Mouse (Mus musculus) hindbrain, embryonic 14.5 days (tissue): ENCODE data around the gene Add1. TPM values are rescaled to one million over a fixed set of nuclear protein-coding genes. Genes with fewer than 3 reads are reported as not detected.

Experiments used
- ATAC-seq: fragments of 200-750 bp; cut with Nextera tagmentation; 2 replicates; pipeline ENCODE4 v1.8.0; 2017; ENCODE audit warnings: moderate number of reproducible peaks, mild to moderate bottlenecking, moderate TSS enrichment, moderate library complexity; ENCODE audit not compliant: low FRiP score
- DNase-seq: peaks from one replicate; pipeline ENCODE4 v3.0.0-alpha.2; 2015; ENCODE audit warnings: low spot score
- H3K27ac ChIP-seq: fragments of 300-500 bp; sonication (generic); 2 replicates; pipeline ENCODE4 v1.5.1; 2014; ENCODE audit warnings: mild to moderate bottlenecking, moderate library complexity
- H3K27me3 ChIP-seq: fragments of 300-500 bp; sonication (generic); 2 replicates; pipeline ENCODE4 v1.6.1; 2014; ENCODE audit warnings: mild to moderate bottlenecking, low read length, mixed read lengths; ENCODE audit not compliant: control insufficient read depth, insufficient read depth
- H3K36me3 ChIP-seq: fragments of 300-500 bp; sonication (generic); replicated peaks from 2 replicates; pipeline ENCODE4 v1.6.1; 2014; ENCODE audit not compliant: control insufficient read depth, insufficient read depth
- H3K4me1 ChIP-seq: fragments of 300-500 bp; sonication (generic); replicated peaks from 2 replicates; pipeline ENCODE4 v1.6.1; 2014; ENCODE audit warnings: antibody characterized with exemption, low read length, mixed read lengths; ENCODE audit not compliant: control insufficient read depth, insufficient read depth
- H3K4me2 ChIP-seq: fragments of 300-500 bp; sonication (generic); replicated peaks from 2 replicates; pipeline ENCODE4 v1.6.1; 2014; ENCODE audit warnings: mild to moderate bottlenecking, moderate library complexity
- H3K4me3 ChIP-seq: fragments of 300-500 bp; sonication (generic); replicated peaks from 2 replicates; pipeline ENCODE4 v1.5.1; 2014; ENCODE audit warnings: mild to moderate bottlenecking, low read length
- H3K9ac ChIP-seq: fragments of 300-500 bp; sonication (generic); 2 replicates; pipeline ENCODE4 v1.6.1; 2014
- H3K9me3 ChIP-seq: fragments of 300-500 bp; sonication (generic); 2 replicates; pipeline ENCODE4 v1.6.1; 2016; ENCODE audit warnings: low read length; ENCODE audit not compliant: control insufficient read depth
- WGBS: fragments of 180-500 bp; shearing (Covaris S2); extraction: QIAGEN DNeasy Blood & Tissue Kit; methylation state at CpG from one replicate; pipeline ENCODE4 v1.1.7; 2014; 5-methylcytosine and 5-hydroxymethylcytosine counted together
- polyA plus RNA-seq: library from polyadenylated mRNA; unstranded; fragments of >200 nt; fragmentation: Nextera tagmentation; extraction: Ambion mirVana; gene quantifications from 2 replicates; pipeline ENCODE4 v1.2.1, GENCODE M21; 2014

The Add1 gene
- polyA plus RNA-seq, 1 experiment from 2014 or later = 225 TPM

DNA sequence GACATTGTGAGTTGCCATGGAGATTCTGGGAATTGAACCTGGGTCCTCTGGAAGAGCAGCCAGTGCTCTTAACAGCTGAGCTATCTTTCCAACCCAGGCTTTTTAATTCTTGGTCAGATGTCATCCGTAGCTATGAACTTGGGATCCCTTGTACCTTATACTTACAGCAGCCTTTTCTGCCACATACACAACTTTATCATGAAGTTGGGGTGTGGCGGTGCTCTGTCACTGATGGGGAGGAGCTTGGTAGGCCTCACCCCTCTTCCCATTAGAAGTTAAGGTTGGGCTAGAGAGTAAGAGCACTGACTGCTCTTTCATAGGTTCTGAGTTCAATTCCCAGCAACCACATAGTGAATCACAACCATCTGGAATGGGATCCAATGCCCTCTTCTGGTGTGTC is 59.5 kb downstream of the Add1 start:
- no peak overlapping the region for H3K4me3 ChIP-seq
- DNase-seq (no peak), ATAC-seq (no peak)
- no peak overlapping the region for H3K4me2 ChIP-seq
- no peak overlapping the region for H3K27ac ChIP-seq
- H3K9ac ChIP-seq = no peak overlapping the region
- no peaks in the 10 kb centered on the region for H3K9me3 ChIP-seq
- peaks cover 78% of the 10 kb centered on the region for H3K36me3 ChIP-seq
- peaks cover 14% of the 10 kb centered on the region for H3K4me1 ChIP-seq
- no peaks in the 10 kb centered on the region for H3K27me3 ChIP-seq
- WGBS = 93% methylated on average over 2 of the region's 2 CpGs

DNA sequence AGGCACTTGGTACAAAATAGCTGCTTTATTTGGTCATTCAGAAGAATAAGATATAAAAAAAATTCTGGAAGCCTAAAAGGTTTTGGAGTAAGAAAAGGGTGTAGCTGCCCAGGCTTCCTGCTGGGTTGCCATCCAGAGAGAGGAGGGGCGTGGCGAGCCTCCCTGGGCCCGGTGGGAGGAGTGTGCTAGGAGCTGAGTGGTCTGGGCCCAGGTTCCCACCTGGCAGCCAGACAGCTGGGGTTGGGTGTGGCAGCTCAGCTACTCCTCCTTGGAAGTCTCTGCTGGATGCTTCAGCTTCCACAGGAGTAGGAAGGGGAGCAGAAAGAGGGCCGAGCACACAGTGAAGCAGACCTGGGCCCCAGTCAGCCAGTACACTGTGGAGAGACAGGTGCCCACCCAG is 60.2 kb downstream of the Add1 start:
- no peaks in the 10 kb centered on the region for H3K9me3 ChIP-seq
- H3K4me2 ChIP-seq = no peak overlapping the region
- no peak overlapping the region for H3K27ac ChIP-seq
- no peak for ATAC-seq
- no peak overlapping the region for H3K9ac ChIP-seq
- DNase-seq = no peak
- H3K4me1 ChIP-seq = peaks cover 14% of the 10 kb centered on the region
- peaks cover 78% of the 10 kb centered on the region for H3K36me3 ChIP-seq
- H3K27me3 ChIP-seq = no peaks in the 10 kb centered on the region
- 75% methylated on average over 4 of the region's 4 CpGs for WGBS
- H3K4me3 ChIP-seq = no peak overlapping the region

DNA sequence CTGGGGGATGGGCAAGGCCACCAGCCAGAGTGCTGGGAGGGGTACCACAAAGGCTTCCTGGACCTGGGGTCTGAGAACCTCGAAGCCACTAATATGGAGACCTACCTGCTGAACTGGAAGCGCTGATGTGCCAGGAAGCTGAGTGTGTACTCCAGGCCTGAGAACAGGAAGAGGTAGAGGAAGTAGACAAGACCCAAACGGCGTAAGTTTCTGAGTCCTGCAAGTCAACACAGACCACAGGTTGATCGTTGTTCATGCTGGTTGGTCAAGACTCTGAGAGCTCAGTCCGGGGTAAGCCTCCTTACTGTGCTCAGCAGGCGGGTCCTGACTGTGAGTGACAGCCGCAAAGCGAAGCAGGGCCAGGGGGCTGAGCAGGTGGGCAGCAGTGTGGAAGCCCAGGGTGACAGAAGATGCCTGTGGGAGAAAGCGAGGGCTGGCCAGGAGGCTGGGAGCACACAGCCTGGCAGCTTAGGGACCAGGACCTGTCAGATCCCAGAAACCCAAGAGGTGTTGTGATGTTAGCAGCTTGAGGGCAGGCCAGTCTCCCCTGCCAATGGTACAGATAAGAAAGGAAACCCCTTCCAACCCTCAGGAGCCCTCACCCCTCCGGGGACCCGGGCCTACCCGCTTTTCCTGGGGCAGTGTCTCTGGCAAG is 61.4 kb downstream of the Add1 start:
- Histone ChIP-seq H3K36me3 (peaks cover 77% of the 10 kb centered on the region), H3K4me2 (no peak overlapping the region), H3K27me3 (no peaks in the 10 kb centered on the region), H3K9me3 (no peaks in the 10 kb centered on the region), H3K4me3 (no peak overlapping the region), H3K9ac (no peak overlapping the region), H3K27ac (no peak overlapping the region), H3K4me1 (peaks cover 14% of the 10 kb centered on the region)
- DNase-seq = no peak
- WGBS = 92% methylated on average over 13 of the region's 13 CpGs
- no peak for ATAC-seq

DNA sequence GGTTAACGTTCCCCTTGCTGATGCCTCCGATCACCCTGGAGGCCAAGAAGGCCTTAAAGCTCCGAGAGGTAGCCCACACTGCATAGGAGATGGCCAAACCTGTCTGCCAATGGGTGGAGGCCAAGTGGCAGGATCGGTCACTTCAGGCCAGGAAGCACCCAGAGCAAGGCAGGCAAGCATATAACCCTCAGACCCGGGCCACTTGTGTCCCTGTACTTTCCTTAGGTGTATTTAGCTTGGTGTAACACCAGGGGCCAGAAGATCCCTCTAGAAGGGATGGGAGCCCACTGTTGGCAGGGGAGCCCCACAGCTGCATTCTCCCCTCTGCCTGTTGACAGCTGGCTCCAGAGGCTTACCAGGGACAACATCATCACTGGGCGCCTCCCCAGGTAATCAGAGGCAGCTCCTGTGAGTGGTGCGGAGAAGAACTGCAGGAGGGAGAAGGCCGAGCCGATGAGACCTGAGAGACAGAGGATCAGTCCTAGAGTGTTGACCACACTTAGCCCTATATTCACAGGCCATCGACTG is 62.3 kb downstream of the Add1 start:
- Histone ChIP-seq H3K36me3 (peaks cover 77% of the 10 kb centered on the region), H3K4me2 (peak overlapping the region; percentile 82), H3K27ac (peak overlapping the region; percentile 89; the same call in 1 of the 2 replicates), H3K4me1 (peaks cover 14% of the 10 kb centered on the region), H3K9ac (peak overlapping the region; percentile 76), H3K9me3 (no peaks in the 10 kb centered on the region), H3K4me3 (peak overlapping the region; percentile 47), H3K27me3 (no peaks in the 10 kb centered on the region)
- 63% methylated on average over 10 of the region's 10 CpGs for WGBS
- no peak for ATAC-seq
- no peak for DNase-seq

DNA sequence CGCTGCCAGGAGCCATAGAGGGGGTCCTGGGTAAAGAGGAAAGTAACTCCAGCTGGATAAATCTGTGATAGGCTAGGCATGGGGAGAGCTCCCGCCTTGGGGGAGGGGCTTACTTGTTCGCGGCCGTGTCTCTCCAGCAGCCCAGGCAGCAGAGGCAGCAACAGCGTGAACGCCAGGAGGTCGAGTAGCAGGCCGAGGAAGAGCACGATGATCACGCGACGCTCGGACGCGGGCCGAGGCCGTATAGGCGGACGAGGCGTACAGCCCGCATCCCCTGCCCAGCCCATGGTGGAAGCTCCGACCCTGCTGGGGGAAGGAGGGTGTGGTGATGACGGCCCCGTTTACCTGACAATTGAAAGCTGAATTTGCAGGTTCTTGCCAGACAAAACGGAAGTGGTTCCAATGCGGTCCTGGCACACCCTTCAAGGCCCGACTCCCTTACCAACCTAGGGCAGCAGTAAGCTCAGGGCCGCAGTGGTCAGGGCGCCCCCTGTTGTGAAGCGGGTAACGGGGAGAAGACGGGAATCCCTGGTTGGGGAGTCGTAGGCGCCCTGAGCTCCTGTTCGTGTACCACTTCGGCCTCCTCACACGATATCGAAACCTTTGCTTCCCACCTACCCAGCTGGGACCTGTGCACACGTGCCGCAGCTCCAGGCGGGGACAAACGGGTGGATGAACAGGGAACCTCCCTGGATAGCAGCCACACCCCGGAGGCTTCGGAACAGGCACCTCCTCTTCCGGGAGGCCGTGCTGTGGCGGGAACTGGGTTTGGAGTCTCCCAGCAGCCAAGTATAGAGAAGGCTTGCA is 63.2 kb downstream of the Add1 start, which contains the start of gene Mfsd10:
Gene Mfsd10 (minus strand): TSS at position 732 of the 807 bp plus-strand sequence.
- no peaks in the 10 kb centered on the region for H3K9me3 ChIP-seq
- no peaks in the 10 kb centered on the region for H3K27me3 ChIP-seq
- peak within 1 kb of the TSS; percentile 76 for H3K9ac ChIP-seq
- peak within 1 kb of the TSS; percentile 82 for H3K4me2 ChIP-seq
- peaks cover 77% of the 10 kb centered on the region for H3K36me3 ChIP-seq
- peaks cover 14% of the 10 kb centered on the region for H3K4me1 ChIP-seq
- WGBS = under 1% methylated on average over 48 of the region's 48 CpGs
- peak; percentile 91 for ATAC-seq
- DNase-seq = peak; percentile 80
- H3K4me3 ChIP-seq = peak within 1 kb of the TSS; percentile 47
- peak within 1 kb of the TSS; percentile 89 for H3K27ac ChIP-seq

DNA sequence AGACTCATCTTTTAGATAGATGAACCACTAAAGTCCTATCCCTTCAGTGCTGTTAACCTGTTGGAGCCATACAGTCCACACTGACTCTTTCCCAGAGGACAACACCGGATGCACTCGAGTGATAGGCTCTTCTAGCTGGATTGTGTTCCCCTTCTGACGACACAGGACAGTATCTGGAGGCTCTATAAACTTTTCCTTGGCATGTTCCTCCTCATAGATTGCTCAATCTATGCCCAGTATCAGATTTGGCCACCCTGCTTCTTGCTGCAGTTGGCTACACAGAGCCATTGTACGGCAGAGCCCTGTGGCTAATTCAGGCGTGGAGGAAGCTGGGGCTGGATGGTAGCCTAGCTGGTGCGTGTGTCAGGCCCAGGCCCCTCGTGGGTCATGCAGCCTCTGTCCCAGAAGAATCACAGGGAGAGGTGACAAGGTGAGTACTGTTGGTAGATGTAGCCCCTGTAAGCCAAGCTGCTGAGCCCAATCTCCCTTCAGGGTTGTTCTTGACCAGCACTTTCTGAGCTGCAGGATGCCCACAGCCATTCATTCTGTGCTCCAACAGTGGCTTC is 64.2 kb downstream of the Add1 start:
- peaks cover 14% of the 10 kb centered on the region for H3K4me1 ChIP-seq
- DNase-seq = no peak
- no peak overlapping the region for H3K27ac ChIP-seq
- H3K9ac ChIP-seq = no peak overlapping the region
- WGBS = 83% methylated on average over 7 of the region's 7 CpGs
- H3K9me3 ChIP-seq = no peaks in the 10 kb centered on the region
- H3K4me3 ChIP-seq = 0 out of 2 replicates have a peak overlapping the region, but pooled peaks have one; percentile 47
- H3K36me3 ChIP-seq = peaks cover 72% of the 10 kb centered on the region
- no peak for ATAC-seq
- no peaks in the 10 kb centered on the region for H3K27me3 ChIP-seq
- H3K4me2 ChIP-seq = peak overlapping the region; percentile 82

DNA sequence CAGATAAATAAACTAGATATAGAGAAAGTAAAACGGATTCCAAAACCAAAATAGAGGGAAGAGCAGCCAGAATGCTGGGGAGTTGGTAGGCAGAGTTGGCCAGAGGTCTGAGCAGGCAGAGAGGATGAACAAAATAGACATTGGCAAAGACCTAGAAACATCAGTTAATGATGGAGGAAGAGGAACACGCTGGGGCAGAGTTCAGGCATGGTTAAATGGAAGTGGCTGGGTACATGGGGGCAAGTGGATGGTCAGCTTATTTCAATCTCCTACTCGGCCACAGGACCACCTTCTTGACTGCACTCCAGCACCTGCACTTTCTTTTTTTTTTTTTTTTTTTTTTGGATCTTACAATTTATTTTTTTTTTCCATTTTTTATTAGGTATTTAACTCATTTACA is 68.5 kb downstream of the Add1 start:
- no peak for DNase-seq

DNA sequence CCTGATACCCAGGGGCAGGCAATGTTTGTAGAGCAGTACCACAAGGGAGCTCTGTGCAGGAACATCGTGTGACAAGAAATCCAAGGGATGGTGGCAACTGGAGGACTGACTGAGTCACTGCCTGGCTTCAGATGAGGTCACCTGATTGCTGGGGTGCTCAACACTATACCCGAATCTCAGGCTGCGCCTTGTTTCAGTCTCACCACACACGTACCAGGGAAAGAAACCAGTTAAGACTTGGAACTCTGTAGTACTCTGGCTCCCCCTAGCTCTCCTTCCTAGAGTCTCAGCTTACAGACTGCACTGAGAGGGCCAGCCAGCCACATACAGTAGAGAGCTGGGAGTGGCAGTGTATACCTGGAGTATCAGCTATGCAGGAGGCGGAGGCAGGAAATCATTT is 69.5 kb downstream of the Add1 start:
- ATAC-seq = peak; percentile 71; the same call in 1 of the 2 replicates
- no peak overlapping the region for H3K4me3 ChIP-seq
- no peak overlapping the region for H3K27ac ChIP-seq
- H3K27me3 ChIP-seq = no peaks in the 10 kb centered on the region
- peaks cover 94% of the 10 kb centered on the region for H3K36me3 ChIP-seq
- H3K4me1 ChIP-seq = no peaks in the 10 kb centered on the region
- peak; percentile 64 for DNase-seq
- H3K9ac ChIP-seq = no peak overlapping the region
- no peak overlapping the region for H3K4me2 ChIP-seq
- WGBS = 77% methylated on average over 5 of the region's 5 CpGs
- no peaks in the 10 kb centered on the region for H3K9me3 ChIP-seq

More for the DNA sequence above, 68.5 kb downstream of the Add1 start:
- Histone ChIP-seq H3K27me3 (no peaks in the 10 kb centered on the region), H3K9ac (no peak overlapping the region), H3K4me2 (no peak overlapping the region), H3K36me3 (peaks cover 90% of the 10 kb centered on the region), H3K9me3 (no peaks in the 10 kb centered on the region), H3K27ac (no peak overlapping the region), H3K4me3 (no peak overlapping the region), H3K4me1 (peaks cover 5% of the 10 kb centered on the region)
- no peak for ATAC-seq
- 93% methylated on average over 3 of the region's 3 CpGs for WGBS

DNA sequence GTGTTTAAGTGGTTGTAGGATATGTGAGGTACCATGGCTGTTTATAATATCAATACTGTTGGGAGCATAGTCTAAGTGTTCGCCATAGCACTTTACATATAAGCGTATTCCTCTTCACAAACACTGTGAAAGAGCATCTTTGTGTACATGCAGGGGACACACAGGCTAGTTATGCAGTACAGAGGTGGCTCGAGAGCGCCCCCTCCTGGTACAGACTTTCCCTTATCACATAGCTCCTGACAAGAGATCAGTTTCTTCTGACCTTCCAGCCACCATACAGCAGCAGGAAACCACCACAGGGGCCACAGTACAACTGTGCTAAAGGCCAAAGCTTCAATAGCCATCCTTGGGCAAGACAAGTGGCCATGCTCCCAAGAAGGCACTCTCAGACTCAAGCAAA is 74.1 kb downstream of the Add1 start:
- no peak for ATAC-seq
- no peak overlapping the region for H3K4me2 ChIP-seq
- no peaks in the 10 kb centered on the region for H3K9me3 ChIP-seq
- no peaks in the 10 kb centered on the region for H3K27me3 ChIP-seq
- peak; percentile 76 for DNase-seq
- no peak overlapping the region for H3K9ac ChIP-seq
- no peak overlapping the region for H3K27ac ChIP-seq
- 51% methylated on average over 4 of the region's 4 CpGs for WGBS
- H3K4me1 ChIP-seq = no peaks in the 10 kb centered on the region
- H3K36me3 ChIP-seq = peaks cover 100% of the 10 kb centered on the region
- H3K4me3 ChIP-seq = no peak overlapping the region
